Mouse (Mus musculus) liver, embryonic 13.5 days (tissue): ENCODE results near the gene Cda. TPM values are rescaled to one million over a fixed set of nuclear protein-coding genes. Genes with fewer than 3 reads are reported as not detected.

ENCODE experiments used
- ATAC-seq: fragments of 200-750 bp; cut with Nextera tagmentation; 2 replicates; pipeline ENCODE4 v1.8.0; 2017; ENCODE audit warnings: low read depth, mild to moderate bottlenecking, moderate number of reproducible peaks, moderate library complexity
- DNase-seq: peaks from one replicate; pipeline ENCODE4 v3.0.0; 2022
- H3K27ac ChIP-seq: fragments of 300-500 bp; sonication (generic); 2 replicates; pipeline ENCODE4 v1.5.1; 2015; ENCODE audit warnings: moderate library complexity, mild to moderate bottlenecking, inconsistent platforms
- H3K27me3 ChIP-seq: fragments of 300-500 bp; sonication (generic); 2 replicates; pipeline ENCODE4 v1.6.1; 2015; ENCODE audit warnings: mild to moderate bottlenecking, inconsistent platforms
- H3K36me3 ChIP-seq: fragments of 300-500 bp; sonication (generic); 2 replicates; pipeline ENCODE4 v1.6.1; 2015; ENCODE audit warnings: mild to moderate bottlenecking, inconsistent platforms
- H3K4me1 ChIP-seq: fragments of 300-500 bp; sonication (generic); replicated peaks from 2 replicates; pipeline ENCODE4 v1.6.1; 2015; ENCODE audit warnings: inconsistent platforms
- H3K4me2 ChIP-seq: fragments of 300-500 bp; sonication (generic); 2 replicates; pipeline ENCODE4 v1.6.1; 2015; ENCODE audit warnings: inconsistent platforms, mild to moderate bottlenecking, moderate library complexity
- H3K4me3 ChIP-seq: fragments of 300-500 bp; sonication (generic); replicated peaks from 2 replicates; pipeline ENCODE4 v1.5.1; 2015; ENCODE audit warnings: mild to moderate bottlenecking, inconsistent platforms
- H3K9ac ChIP-seq: fragments of 300-500 bp; sonication (generic); 2 replicates; pipeline ENCODE4 v1.6.1; 2015; ENCODE audit warnings: mild to moderate bottlenecking, inconsistent platforms
- H3K9me3 ChIP-seq: fragments of 300-500 bp; sonication (generic); replicated peaks from 2 replicates; pipeline ENCODE4 v1.6.1; 2016; ENCODE audit warnings: inconsistent platforms
- WGBS: fragments of 180-500 bp; shearing (Covaris S2); methylation state at CpG from one replicate; pipeline ENCODE4 v1.1.7; 2015; ENCODE audit not compliant: insufficient replicate concordance; 5-methylcytosine and 5-hydroxymethylcytosine counted together
- microRNA-seq: library from miRNA; unstranded; fragments of <30 nt; microRNA quantifications from one replicate; pipeline ENCODE4, GENCODE M21; 2016
- polyA plus RNA-seq: library from polyadenylated mRNA; unstranded; fragments of >200 nt; fragmentation: Nextera tagmentation; extraction: Ambion mirVana; gene quantifications from 2 replicates; pipeline ENCODE4 v1.2.1, GENCODE M21; 2015

Gene Cda
- polyA plus RNA-seq, 1 experiment from 2014 or later = 5.2 TPM

DNA sequence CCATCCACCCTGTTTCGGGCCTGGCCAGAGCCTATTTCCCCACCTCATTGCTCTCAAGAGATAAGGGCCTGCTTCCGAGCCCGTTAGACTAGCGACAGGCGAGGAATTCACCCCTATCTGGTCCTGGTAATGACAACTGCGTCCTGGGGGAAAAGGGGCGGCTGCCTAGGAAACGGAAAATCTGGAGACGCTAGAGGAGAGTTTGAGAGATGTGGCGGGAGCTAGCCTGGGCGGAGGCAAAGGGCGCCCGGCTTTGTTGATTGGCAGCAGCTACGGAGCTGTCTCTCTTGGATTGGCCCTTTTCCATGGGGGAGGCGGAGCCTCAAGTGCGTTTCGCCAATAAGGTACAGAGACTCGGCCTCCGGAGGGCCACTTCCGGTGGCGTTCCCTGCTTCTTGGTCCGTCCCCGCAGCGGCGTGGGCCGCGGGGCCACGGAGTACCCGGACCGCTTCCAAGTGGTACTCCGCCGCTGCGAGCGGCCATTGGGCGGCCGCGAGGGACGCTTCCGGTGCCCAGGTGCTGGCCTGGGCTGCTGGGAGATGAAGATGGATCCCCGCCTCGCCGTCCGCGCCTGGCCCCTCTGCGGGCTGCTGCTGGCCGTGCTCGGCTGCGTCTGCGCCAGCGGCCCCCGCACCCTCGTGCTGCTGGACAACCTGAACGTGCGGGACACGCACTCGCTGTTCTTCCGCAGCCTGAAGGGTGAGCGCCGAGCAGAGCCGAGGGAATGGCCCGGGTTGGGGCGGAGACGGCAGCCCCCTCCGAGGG is 63.3 kb downstream of the Cda start, which contains the start of gene Ddost:
Gene Ddost, plus strand, starts transcription at position 391 of the 765 bp plus-strand sequence.
- H3K4me2 ChIP-seq = peak within 1 kb of the TSS; percentile 92
- ATAC-seq (peak; percentile 98), DNase-seq (peak; percentile 98)
- H3K9me3 ChIP-seq = no peaks in the 10 kb centered on the region
- H3K36me3 ChIP-seq = peaks cover 31% of the 10 kb centered on the region
- H3K27ac ChIP-seq = peak within 1 kb of the TSS; percentile 90
- H3K4me1 ChIP-seq = peaks cover 40% of the 10 kb centered on the region
- WGBS = under 1% methylated on average over 61 of the region's 64 CpGs
- H3K27me3 ChIP-seq = no peaks in the 10 kb centered on the region
- H3K9ac ChIP-seq = peak within 1 kb of the TSS; percentile 94
- H3K4me3 ChIP-seq = peak within 1 kb of the TSS; percentile 98

DNA sequence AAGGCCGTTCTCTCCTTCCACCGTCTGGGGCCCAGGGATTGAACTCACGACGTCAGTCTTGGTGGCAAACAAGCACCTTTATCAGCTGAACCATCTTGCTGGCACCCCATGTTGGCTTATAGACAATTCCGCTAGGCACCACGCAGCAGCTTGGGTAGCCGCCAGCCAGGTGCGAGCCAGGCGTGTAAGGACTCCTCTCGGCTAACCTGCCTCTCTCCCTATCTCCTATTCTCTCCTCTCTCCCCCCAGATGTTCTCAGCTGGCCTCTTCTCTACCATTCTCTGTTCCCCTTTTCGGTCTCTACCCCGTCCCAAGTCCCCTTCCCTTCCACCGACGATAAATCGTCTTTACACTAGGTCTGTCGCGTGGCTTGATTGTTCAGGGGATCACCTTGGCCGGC is 64.0 kb downstream of the Cda start:
- DNase-seq = peak; percentile 20
- peak overlapping the region; percentile 98 for H3K4me3 ChIP-seq
- peak overlapping the region; percentile 86 for H3K9ac ChIP-seq
- H3K9me3 ChIP-seq = no peaks in the 10 kb centered on the region
- H3K4me2 ChIP-seq = peak overlapping the region; percentile 92
- peaks cover 40% of the 10 kb centered on the region for H3K4me1 ChIP-seq
- ATAC-seq = no peak
- 10% methylated on average over 18 of the region's 18 CpGs for WGBS
- H3K36me3 ChIP-seq = peaks cover 23% of the 10 kb centered on the region
- peak overlapping the region; percentile 90 for H3K27ac ChIP-seq
- H3K27me3 ChIP-seq = no peaks in the 10 kb centered on the region

DNA sequence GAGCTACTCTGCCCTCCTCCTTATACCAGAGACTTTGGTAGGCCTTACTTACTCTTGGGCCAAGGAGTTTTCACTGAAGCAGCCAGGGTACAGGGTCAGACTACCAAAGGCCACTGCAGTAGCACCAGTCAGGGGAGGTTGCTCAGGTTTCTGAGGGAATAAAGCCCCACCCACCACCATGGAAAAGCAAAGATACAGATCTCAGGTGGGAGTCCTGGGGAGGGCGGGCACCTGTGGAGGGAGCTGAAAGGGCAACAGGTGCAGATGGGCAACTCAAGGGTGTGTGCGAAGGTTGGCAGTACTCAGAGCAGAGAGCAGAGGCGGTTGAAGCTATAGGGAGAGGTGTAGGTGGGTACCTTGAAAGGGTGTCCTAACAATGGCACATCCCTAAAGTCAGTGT is 64.8 kb downstream of the Cda start:
- DNase-seq = no peak
- H3K9ac ChIP-seq = peak overlapping the region; percentile 86; the same call in 1 of the 2 replicates
- H3K4me1 ChIP-seq = peaks cover 40% of the 10 kb centered on the region
- H3K4me3 ChIP-seq = peak overlapping the region; percentile 98
- no peaks in the 10 kb centered on the region for H3K9me3 ChIP-seq
- no peak for ATAC-seq
- H3K4me2 ChIP-seq = peak overlapping the region; percentile 92
- H3K27me3 ChIP-seq = no peaks in the 10 kb centered on the region
- peaks cover 16% of the 10 kb centered on the region for H3K36me3 ChIP-seq
- WGBS = 89% methylated on average over 3 of the region's 3 CpGs
- H3K27ac ChIP-seq = no peak overlapping the region

DNA sequence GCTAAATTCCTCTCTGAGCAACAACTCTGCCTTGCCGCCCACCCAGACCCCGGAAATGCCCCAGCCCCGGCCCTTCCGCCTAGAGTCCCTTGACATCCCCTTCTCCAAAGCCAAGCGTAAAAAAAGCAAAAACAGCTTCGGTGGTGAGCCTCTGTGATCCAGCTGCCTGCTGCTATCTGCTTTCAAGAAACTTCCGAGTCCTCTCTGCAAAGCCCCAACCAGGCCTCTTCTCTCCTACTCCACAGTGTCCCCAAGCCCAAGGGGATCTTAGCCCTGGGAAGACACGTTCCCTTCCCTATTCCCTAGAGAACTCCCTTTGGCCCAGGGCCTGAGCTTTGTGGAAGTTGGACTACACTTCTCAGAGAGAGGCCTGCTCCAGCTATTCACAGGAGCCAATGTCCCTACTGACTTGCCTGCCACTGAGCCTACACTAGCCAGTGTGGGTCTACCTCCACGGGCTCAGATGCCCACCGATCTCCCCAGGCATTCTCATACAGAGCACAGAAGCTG is 66.5 kb downstream of the Cda start:
- Histone ChIP-seq H3K9ac (no peak overlapping the region), H3K4me2 (no peak overlapping the region), H3K27me3 (no peaks in the 10 kb centered on the region), H3K9me3 (no peaks in the 10 kb centered on the region), H3K27ac (no peak overlapping the region), H3K4me1 (peaks cover 26% of the 10 kb centered on the region), H3K4me3 (no peak overlapping the region), H3K36me3 (no peaks in the 10 kb centered on the region)
- DNase-seq = no peak
- WGBS = 75% methylated on average over 10 of the region's 10 CpGs
- no peak for ATAC-seq

DNA sequence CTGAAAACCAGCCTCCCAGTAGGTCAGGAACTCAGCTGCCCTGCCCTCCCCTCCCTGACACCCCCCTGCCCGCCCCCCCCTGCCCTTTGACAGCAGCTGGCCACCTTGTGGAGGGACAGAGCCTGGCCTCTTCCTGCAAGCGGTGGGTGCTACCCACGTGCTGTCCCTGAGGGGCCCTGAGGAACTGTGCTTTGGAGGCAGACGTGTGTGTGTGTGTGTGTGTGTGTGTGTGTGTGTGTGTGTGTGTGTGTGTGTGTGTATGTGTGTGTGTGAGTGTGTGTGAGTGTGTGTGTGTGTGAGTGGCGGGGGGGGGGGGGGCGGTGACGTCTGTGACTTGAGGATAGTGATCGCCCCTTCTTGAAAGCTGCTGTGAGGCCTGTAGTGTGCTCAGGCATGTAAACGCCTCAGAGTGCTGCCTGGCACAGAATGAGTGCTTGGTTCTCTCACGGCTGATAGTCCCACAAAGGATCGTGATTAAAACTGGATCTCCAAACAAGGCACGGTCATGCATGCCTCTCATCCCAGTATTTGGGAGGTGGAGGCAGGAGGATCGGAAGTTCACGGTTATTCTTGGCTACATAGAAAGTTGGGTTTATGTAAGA is 73.7 kb downstream of the Cda start:
- WGBS = 69% methylated on average over 10 of the region's 14 CpGs

DNA sequence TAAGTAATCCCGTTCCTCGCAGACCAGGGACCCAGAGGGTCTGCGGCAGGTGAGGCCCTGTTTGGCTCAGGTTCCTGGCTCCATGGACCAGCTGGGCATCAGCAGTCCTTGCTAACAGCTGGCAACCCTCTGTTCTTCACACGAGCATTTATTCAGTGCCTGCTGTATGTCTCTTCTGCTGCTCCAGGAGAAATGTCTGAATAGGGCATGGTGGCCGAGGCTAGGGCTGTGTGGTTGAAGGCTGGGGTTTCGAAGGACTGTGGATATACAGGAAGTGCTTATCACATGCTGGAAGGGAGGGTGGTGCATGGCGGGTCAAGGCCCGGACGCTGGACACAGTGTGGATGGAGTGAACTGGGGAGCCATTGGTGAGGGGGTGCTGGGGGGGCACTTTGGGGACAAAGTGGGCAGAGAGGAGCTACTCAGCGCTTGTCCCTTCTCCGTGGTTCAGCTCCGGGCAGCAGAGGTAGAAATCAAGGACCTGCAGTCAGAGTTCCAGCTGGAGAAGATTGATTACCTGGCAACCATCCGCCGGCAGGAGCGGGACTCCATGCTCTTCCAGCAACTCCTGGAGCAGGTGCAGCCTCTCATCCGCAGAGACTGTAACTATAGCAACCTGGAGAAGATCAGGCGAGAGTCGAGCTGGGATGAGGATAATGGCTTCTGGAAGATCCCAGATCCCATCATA is 74.4 kb downstream of the Cda start:
- no peak overlapping the region for H3K27ac ChIP-seq
- DNase-seq = no peak
- H3K27me3 ChIP-seq = no peaks in the 10 kb centered on the region
- no peak overlapping the region for H3K4me3 ChIP-seq
- WGBS = 61% methylated on average over 18 of the region's 18 CpGs
- no peaks in the 10 kb centered on the region for H3K9me3 ChIP-seq
- no peaks in the 10 kb centered on the region for H3K36me3 ChIP-seq
- H3K4me2 ChIP-seq = no peak overlapping the region
- no peak for ATAC-seq
- no peak overlapping the region for H3K9ac ChIP-seq
- H3K4me1 ChIP-seq = no peaks in the 10 kb centered on the region

More for the DNA sequence above, 73.7 kb downstream of the Cda start:
- H3K27me3 ChIP-seq = no peaks in the 10 kb centered on the region
- no peaks in the 10 kb centered on the region for H3K9me3 ChIP-seq
- ATAC-seq (no peak), DNase-seq (no peak)
- H3K4me3 ChIP-seq = no peak overlapping the region
- H3K27ac ChIP-seq = no peak overlapping the region
- no peaks in the 10 kb centered on the region for H3K36me3 ChIP-seq
- no peaks in the 10 kb centered on the region for H3K4me1 ChIP-seq
- no peak overlapping the region for H3K4me2 ChIP-seq
- no peak overlapping the region for H3K9ac ChIP-seq

DNA sequence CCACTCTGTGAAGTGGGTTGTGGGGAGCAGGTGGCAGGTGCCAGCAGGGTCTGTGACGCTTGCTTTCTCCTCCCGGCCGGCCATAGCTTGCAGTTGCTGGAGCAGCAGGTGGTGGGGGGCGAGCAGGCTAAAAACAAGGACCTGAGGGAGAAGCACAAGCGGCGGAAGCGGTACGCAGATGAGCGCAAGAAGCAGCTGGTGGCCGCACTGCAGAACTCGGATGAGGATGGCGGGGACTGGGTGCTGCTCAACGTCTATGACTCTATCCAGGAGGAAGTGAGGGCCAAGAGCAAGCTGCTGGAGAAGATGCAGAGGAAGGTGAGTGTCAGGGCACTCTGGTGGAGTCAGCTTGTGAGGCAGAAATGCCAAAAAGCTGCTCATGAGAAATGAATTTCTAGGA is 75.8 kb downstream of the Cda start:
- WGBS = 82% methylated on average over 13 of the region's 13 CpGs
- no peak overlapping the region for H3K27ac ChIP-seq
- no peak for ATAC-seq

DNA sequence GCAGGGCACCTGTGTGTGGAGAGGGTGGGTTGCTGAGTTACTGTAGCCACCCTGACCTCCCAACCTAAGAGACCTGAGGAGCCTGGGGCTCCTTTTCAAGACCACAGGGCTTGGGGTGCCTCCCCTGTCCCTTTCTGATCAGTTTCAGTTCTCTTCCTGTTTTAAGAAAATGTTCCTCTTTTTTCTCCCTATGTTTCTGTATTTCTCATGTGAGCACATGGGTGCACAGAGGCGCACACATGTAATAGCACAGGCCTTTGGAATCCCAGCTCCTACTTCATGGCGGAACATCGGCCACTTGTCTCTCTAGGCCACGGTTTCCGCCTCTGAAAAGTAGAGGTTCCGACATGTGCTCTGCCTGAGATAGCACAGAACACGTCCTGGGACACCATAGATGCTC is 79.1 kb downstream of the Cda start:
- Histone ChIP-seq H3K9me3 (no peaks in the 10 kb centered on the region), H3K27ac (no peak overlapping the region), H3K4me1 (no peaks in the 10 kb centered on the region), H3K27me3 (no peaks in the 10 kb centered on the region), H3K4me2 (no peak overlapping the region), H3K36me3 (no peaks in the 10 kb centered on the region), H3K4me3 (no peak overlapping the region), H3K9ac (no peak overlapping the region)
- 64% methylated on average over 7 of the region's 7 CpGs for WGBS
- ATAC-seq (no peak), DNase-seq (no peak)

More for the DNA sequence above, 75.8 kb downstream of the Cda start:
- Histone ChIP-seq H3K4me1 (no peaks in the 10 kb centered on the region), H3K4me2 (no peak overlapping the region), H3K4me3 (no peak overlapping the region), H3K27me3 (no peaks in the 10 kb centered on the region), H3K9ac (no peak overlapping the region), H3K36me3 (no peaks in the 10 kb centered on the region), H3K9me3 (no peaks in the 10 kb centered on the region)
- DNase-seq = no peak

Small RNAs within 50 kb of the gene (microRNA-seq; reads per million reads assigned to microRNA genes)
- gene Gm27646 (not detected), gene Mir7019 (0.88 reads per million)

Other genes with a start within 250 kb of the Cda start
- gene Hp1bp3, start 151.7 kb downstream of the Cda start, polyA plus RNA-seq = 43.5 and 50.9 TPM in 2 replicates
- gene Sh2d5, start 117.6 kb downstream of the Cda start, polyA plus RNA-seq = 0.64 and 0.65 TPM in 2 replicates
- 0.23 and 0.32 TPM in 2 replicates for gene Kif17, start 117.6 kb downstream of the Cda start, polyA plus RNA-seq
- gene Ddost, start 63.3 kb downstream of the Cda start, polyA plus RNA-seq = 173 and 182 TPM in 2 replicates
- gene Pink1, start 41.7 kb downstream of the Cda start, polyA plus RNA-seq = 25.7 and 26.7 TPM in 2 replicates
- not detected in 2 replicates for gene Fam43b, start 28.5 kb upstream of the Cda start, polyA plus RNA-seq
- 11.2 and 11.4 TPM in 2 replicates for gene Mul1, start 66.7 kb upstream of the Cda start, polyA plus RNA-seq
- gene Camk2n1, start 86.3 kb upstream of the Cda start, polyA plus RNA-seq = 1.2 and 1.3 TPM in 2 replicates